In genomic region chr11:76469311-76469998, GRCm38 (mm10) we compare ENCODE assay signal across 11 mouse cellular contexts.
A peak's percentile ranks its signal among the peaks of the same experiment; 100 is the strongest.
DNase-seq lines count a peak whose midpoint lies in the region; ATAC-seq and TF ChIP-seq lines count a peak whose summit lies in the region.
"Had no signal": no experiment of that assay in that cellular context is flagged by ENCODE, and none has a peak within 500 bp of the region (broad histone marks: within the 10 kb centered on the region; RNA-seq: fewer than 3 reads in every experiment).

No protein-coding gene starts in this region.

- TF ChIP-seq CTCF in C2C12 (IDR thresholded peaks at IDR 0.05; ENCODE audit: control insufficient read depth, insufficient read depth, insufficient read length) = no peak

- H3K27me3 ChIP-seq in heart, embryonic 14.5 days (ENCODE audit: control insufficient read depth, insufficient read depth, low read length) = no peaks in the 10 kb centered on the region
- no peaks in the 10 kb centered on the region for H3K27me3 ChIP-seq in C2C12 (ENCODE audit: control insufficient read depth, insufficient read depth, insufficient read length)
- H3K27me3 ChIP-seq in embryonic facial prominence, embryonic 13.5 days = no peaks in the 10 kb centered on the region
- H3K27me3 ChIP-seq in limb, embryonic 11.5 days (ENCODE audit: control insufficient read depth, insufficient read depth, low read length) = no peaks in the 10 kb centered on the region

- H3K4me2 ChIP-seq in heart, embryonic 14.5 days (ENCODE audit: low read length) = no peak overlapping the region
- 0 out of 2 replicates have a peak overlapping the region, but pooled peaks have one; percentile 5 for H3K4me2 ChIP-seq in embryonic facial prominence, embryonic 13.5 days
- H3K4me2 ChIP-seq in limb, embryonic 11.5 days (ENCODE audit: low read depth, severe bottlenecking) = no peak overlapping the region

- no peak for DNase-seq in heart, adult 18-20 months
- no peak for DNase-seq in limb, embryonic 11.5 days (ENCODE audit: low spot score)
- no peak for DNase-seq in layer of hippocampus, adult 9-10 months (ENCODE audit: low spot score)
- DNase-seq in urinary bladder, postnatal 14 days (ENCODE audit: low spot score) = no peak
- no peak for DNase-seq in cerebellum, postnatal 36 days

- H3K4me1 ChIP-seq in heart, embryonic 14.5 days (ENCODE audit: control insufficient read depth in 2 of 2, insufficient read depth in 2 of 2, low read length in 2 of 2) = peaks cover 27 to 35% of the 10 kb centered on the region in 2 experiments
- H3K4me1 ChIP-seq in embryonic facial prominence, embryonic 13.5 days = peaks cover 56% of the 10 kb centered on the region
- H3K4me1 ChIP-seq in limb, embryonic 11.5 days (ENCODE audit: control insufficient read depth, insufficient read depth, low read length) = peaks cover 51% of the 10 kb centered on the region

- H3ac ChIP-seq in C2C12 (ENCODE audit: control insufficient read depth, insufficient read length, low read depth) = peak overlapping the region; percentile 45

- peak overlapping the region; percentile 20 to 40 for H3K27ac ChIP-seq in heart, embryonic 14.5 days (replicated peaks in 1 of 2; ENCODE audit: control insufficient read depth in 1 of 2, insufficient read depth in 1 of 2, low read depth in 2 of 2, low read length in 2 of 2)
- H3K27ac ChIP-seq in embryonic facial prominence, embryonic 13.5 days = peak overlapping the region; percentile 83
- H3K27ac ChIP-seq in limb, embryonic 11.5 days (replicated peaks; ENCODE audit: low read depth, low read length) = 0 out of 2 replicates have a peak overlapping the region, but pooled peaks have one; percentile 14
- H3K27ac ChIP-seq: liver, embryonic 14.5 days had no signal

- peaks cover 83% of the 10 kb centered on the region for H3K79me2 ChIP-seq in C2C12 (ENCODE audit: control insufficient read depth, insufficient read depth)

- WGBS in heart, embryonic 14.5 days = 41% methylated on average over 11 of the region's 11 CpGs
- WGBS in embryonic facial prominence, embryonic 13.5 days = 30% methylated on average over 11 of the region's 11 CpGs
- WGBS in limb, embryonic 11.5 days = 44% methylated on average over 11 of the region's 11 CpGs

- H3K9me3 ChIP-seq in heart, embryonic 14.5 days (ENCODE audit: control insufficient read depth, low read length) = no peaks in the 10 kb centered on the region
- H3K9me3 ChIP-seq in embryonic facial prominence, embryonic 13.5 days = no peaks in the 10 kb centered on the region
- H3K9me3 ChIP-seq in limb, embryonic 11.5 days (ENCODE audit: control insufficient read depth, low read length) = no peaks in the 10 kb centered on the region
- H3K9me3 ChIP-seq: G1E had no signal

- 0 out of 2 replicates have a peak overlapping the region, but pooled peaks have one; percentile 0 for H3K9ac ChIP-seq in heart, embryonic 14.5 days (ENCODE audit: low read length)
- peak overlapping the region; percentile 44; the same call in 1 of the 2 replicates for H3K9ac ChIP-seq in embryonic facial prominence, embryonic 13.5 days
- peak overlapping the region; percentile 27 for H3K9ac ChIP-seq in limb, embryonic 11.5 days (ENCODE audit: low read length)
- H3K9ac ChIP-seq: liver, embryonic 14.5 days had no signal

- ATAC-seq in heart, embryonic 14.5 days (ENCODE audit: insufficient number of reproducible peaks, insufficient read depth, low FRiP score, low read depth) = no peak
- ATAC-seq in embryonic facial prominence, embryonic 13.5 days (ENCODE audit: insufficient number of reproducible peaks, insufficient read depth, low FRiP score, low TSS enrichment, low read depth) = no peak
- ATAC-seq in limb, embryonic 11.5 days (ENCODE audit: insufficient number of reproducible peaks, low FRiP score, low TSS enrichment, low read depth) = no peak

- peaks cover 23% of the 10 kb centered on the region for H3K79me3 ChIP-seq in C2C12 (ENCODE audit: low read depth)

- no peak overlapping the region for H3K4me3 ChIP-seq in heart, embryonic 14.5 days (ENCODE audit: control insufficient read depth in 1 of 2, insufficient read depth in 1 of 2, low read depth in 1 of 2, low read length in 2 of 2)
- no peak overlapping the region for H3K4me3 ChIP-seq in C2C12 (ENCODE audit: insufficient read depth, poor library complexity, severe bottlenecking)
- no peak overlapping the region for H3K4me3 ChIP-seq in embryonic facial prominence, embryonic 13.5 days
- H3K4me3 ChIP-seq in limb, embryonic 11.5 days (ENCODE audit: low read depth, low read length) = no peak overlapping the region
- H3K4me3 ChIP-seq: erythroblast, embryonic 14.5 days had no signal

- peaks cover 14% of the 10 kb centered on the region; the same call in 1 of the 2 replicates for H3K36me3 ChIP-seq in heart, embryonic 14.5 days (ENCODE audit: control insufficient read depth, insufficient read depth, low read length)
- H3K36me3 ChIP-seq in C2C12 (ENCODE audit: control insufficient read depth, insufficient read depth) = peaks cover 50% of the 10 kb centered on the region
- peaks cover 16% of the 10 kb centered on the region for H3K36me3 ChIP-seq in embryonic facial prominence, embryonic 13.5 days
- H3K36me3 ChIP-seq in limb, embryonic 11.5 days (ENCODE audit: control insufficient read depth, insufficient read depth, low read length) = peaks cover 5% of the 10 kb centered on the region; the same call in 1 of the 2 replicates
- H3K36me3 ChIP-seq: G1E had no signal

TF ChIP-seq in C2C12, 6 proteins besides CTCF, POLR2A, EP300 and RAD21:
- TF ChIP-seq FOSL1 (IDR thresholded peaks at IDR 0.05; ENCODE audit: insufficient read depth, low read length, poor library complexity, severe bottlenecking) (peak; percentile 72), USF1 (IDR thresholded peaks at IDR 0.05; ENCODE audit: low read depth) (no peak), MYOD1 (IDR thresholded peaks at IDR 0.05; ENCODE audit: control insufficient read depth, insufficient read length, low read depth) (peak; percentile 75), MYOG (IDR thresholded peaks at IDR 0.05; ENCODE audit: control insufficient read depth, extremely low read depth, insufficient read length) (no peak), CEBPB (IDR thresholded peaks at IDR 0.05; ENCODE audit: low read depth) (no peak), MAX (IDR thresholded peaks at IDR 0.05) (no peak)

Comparison
In these comparisons a context has a peak if more than half of its experiments do, and no peak if none do; other contexts are left out.
1. H3K27ac ChIP-seq: peak in every context shown above with its lines; median percentile 83 in embryonic facial prominence, embryonic 13.5 days; 30 in heart, embryonic 14.5 days; 14 in limb, embryonic 11.5 days.